Mouse (Mus musculus) neural tube, embryonic 15.5 days (tissue): Measurements from ENCODE around the gene Bpifb9a. TPM values are rescaled to one million over a fixed set of nuclear protein-coding genes. Genes with fewer than 3 reads are reported as not detected.
"Not testable (repeated sequence)": the region's sequence is repeated elsewhere in the genome, so short reads cannot be mapped to it uniquely, and the experiment has no call there.

Experiments
- ATAC-seq: fragments of 200-750 bp; cut with Nextera tagmentation; 2 replicates; pipeline ENCODE4 v1.8.0; 2017; ENCODE audit warnings: mild to moderate bottlenecking, moderate TSS enrichment, moderate library complexity; ENCODE audit not compliant: low FRiP score
- H3K27ac ChIP-seq: fragments of 300-500 bp; sonication (generic); replicated peaks from 2 replicates; pipeline ENCODE4 v1.5.1; 2015; ENCODE audit warnings: mild to moderate bottlenecking, inconsistent platforms
- H3K27me3 ChIP-seq: fragments of 300-500 bp; sonication (generic); replicated peaks from 2 replicates; pipeline ENCODE4 v1.6.1; 2015; ENCODE audit warnings: inconsistent platforms
- H3K36me3 ChIP-seq: fragments of 300-500 bp; sonication (generic); 2 replicates; pipeline ENCODE4 v1.6.1; 2015; ENCODE audit warnings: inconsistent platforms
- H3K4me1 ChIP-seq: fragments of 300-500 bp; sonication (generic); 2 replicates; pipeline ENCODE4 v1.6.1; 2015; ENCODE audit warnings: inconsistent platforms
- H3K4me2 ChIP-seq: fragments of 300-500 bp; sonication (generic); 2 replicates; pipeline ENCODE4 v1.6.1; 2015; ENCODE audit warnings: inconsistent platforms, mild to moderate bottlenecking, moderate library complexity
- H3K4me3 ChIP-seq: fragments of 300-500 bp; sonication (generic); replicated peaks from 2 replicates; pipeline ENCODE4 v1.5.1; 2015; ENCODE audit warnings: mild to moderate bottlenecking, inconsistent platforms
- H3K9ac ChIP-seq: fragments of 300-500 bp; sonication (generic); replicated peaks from 2 replicates; pipeline ENCODE4 v1.6.1; 2015; ENCODE audit warnings: mild to moderate bottlenecking, inconsistent platforms
- H3K9me3 ChIP-seq: fragments of 300-500 bp; sonication (generic); replicated peaks from 2 replicates; pipeline ENCODE4 v1.6.1; 2016; ENCODE audit warnings: inconsistent platforms
- WGBS: fragments of 180-500 bp; shearing (Covaris S2); methylation state at CpG from one replicate; pipeline ENCODE4 v1.1.7; 2015; ENCODE audit warnings: mixed read lengths; 5-methylcytosine and 5-hydroxymethylcytosine counted together
- polyA plus RNA-seq: library from polyadenylated mRNA; unstranded; fragments of >200 nt; fragmentation: Nextera tagmentation; extraction: Ambion mirVana; gene quantifications from 2 replicates; pipeline ENCODE4 v1.2.1, GENCODE M21; 2015

The Bpifb9a gene
- polyA plus RNA-seq, 1 experiment from 2014 or later = not detected

- H3K4me1 ChIP-seq, H3K27ac ChIP-seq, H3K9ac ChIP-seq, H3K9me3 ChIP-seq, ATAC-seq, H3K4me2 ChIP-seq, H3K27me3 ChIP-seq, H3K36me3 ChIP-seq, H3K4me3 ChIP-seq: not testable (repeated sequence)
- 97% methylated on average over 11 of the region's 12 CpGs for WGBS
Observed at GRCm38 (mm10) chr2:154242726-154243125, 14.9 kb upstream of the Bpifb9a start.

GRCm38 (mm10) chr2:154243356-154244036 is 14.2 kb upstream of the Bpifb9a start:
- 90% methylated on average over 10 of the region's 10 CpGs for WGBS
- ATAC-seq = no peak
- no peak overlapping the region for H3K4me2 ChIP-seq
- H3K4me3 ChIP-seq = no peak overlapping the region
- no peak overlapping the region for H3K27ac ChIP-seq
- H3K36me3 ChIP-seq = no peaks in the 10 kb centered on the region
- no peaks in the 10 kb centered on the region for H3K4me1 ChIP-seq
- H3K9ac ChIP-seq = no peak overlapping the region
- H3K27me3 ChIP-seq = no peaks in the 10 kb centered on the region
- H3K9me3 ChIP-seq = no peaks in the 10 kb centered on the region

- Histone ChIP-seq H3K4me3 (no peak overlapping the region), H3K36me3 (no peaks in the 10 kb centered on the region), H3K27ac (no peak overlapping the region), H3K9ac (no peak overlapping the region), H3K4me1 (no peaks in the 10 kb centered on the region), H3K27me3 (no peaks in the 10 kb centered on the region), H3K4me2 (no peak overlapping the region), H3K9me3 (no peaks in the 10 kb centered on the region)
- ATAC-seq = no peak
- 97% methylated on average over 5 of the region's 5 CpGs for WGBS
Observed at GRCm38 (mm10) chr2:154245322-154245721, 12.3 kb upstream of the Bpifb9a start.

- H3K4me3 ChIP-seq, H3K4me1 ChIP-seq, H3K27me3 ChIP-seq, H3K36me3 ChIP-seq, H3K4me2 ChIP-seq, H3K9ac ChIP-seq, ATAC-seq, H3K9me3 ChIP-seq, H3K27ac ChIP-seq: not testable (repeated sequence)
- WGBS = 93% methylated on average over 2 of the region's 4 CpGs
Observed at GRCm38 (mm10) chr2:154255254-154255653, 2.4 kb upstream of the Bpifb9a start.

GRCm38 (mm10) chr2:154255770-154256169 is 1.9 kb upstream of the Bpifb9a start:
- Histone ChIP-seq H3K9me3 (no peaks in the 10 kb centered on the region), H3K27ac (no peak overlapping the region), H3K36me3 (no peaks in the 10 kb centered on the region), H3K4me2 (no peak overlapping the region), H3K27me3 (no peaks in the 10 kb centered on the region), H3K9ac (no peak overlapping the region), H3K4me3 (no peak overlapping the region), H3K4me1 (no peaks in the 10 kb centered on the region)
- 84% methylated on average over 4 of the region's 4 CpGs for WGBS
- ATAC-seq = no peak

- H3K4me3 ChIP-seq, H3K27me3 ChIP-seq, H3K9me3 ChIP-seq, H3K36me3 ChIP-seq, H3K27ac ChIP-seq, H3K4me2 ChIP-seq, ATAC-seq, H3K4me1 ChIP-seq, H3K9ac ChIP-seq: not testable (repeated sequence)
- 75% methylated on average over 3 of the region's 3 CpGs for WGBS
Observed at GRCm38 (mm10) chr2:154264397-154264796, 6.7 kb downstream of the Bpifb9a start.

- H3K4me2 ChIP-seq, H3K4me3 ChIP-seq, H3K4me1 ChIP-seq, H3K27me3 ChIP-seq, H3K36me3 ChIP-seq, H3K27ac ChIP-seq, H3K9ac ChIP-seq, H3K9me3 ChIP-seq, ATAC-seq: not testable (repeated sequence)
- 86% methylated on average over 3 of the region's 3 CpGs for WGBS
Observed at GRCm38 (mm10) chr2:154291866-154292265, 34.2 kb downstream of the Bpifb9a start.

GRCm38 (mm10) chr2:154292833-154293232 is 35.2 kb downstream of the Bpifb9a start:
- no peak overlapping the region for H3K27ac ChIP-seq
- WGBS = 93% methylated on average over 1 of the region's 1 CpGs
- no peak overlapping the region for H3K9ac ChIP-seq
- ATAC-seq = no peak
- H3K36me3 ChIP-seq = no peaks in the 10 kb centered on the region
- no peak overlapping the region for H3K4me3 ChIP-seq
- no peaks in the 10 kb centered on the region for H3K9me3 ChIP-seq
- no peak overlapping the region for H3K4me2 ChIP-seq
- H3K4me1 ChIP-seq = no peaks in the 10 kb centered on the region
- no peaks in the 10 kb centered on the region for H3K27me3 ChIP-seq

- not testable (repeated sequence) for H3K36me3 ChIP-seq, H3K27ac ChIP-seq, H3K9me3 ChIP-seq, ATAC-seq, H3K27me3 ChIP-seq, H3K9ac ChIP-seq, H3K4me3 ChIP-seq, H3K4me1 ChIP-seq
- WGBS = 3% methylated on average over 10 of the region's 10 CpGs
- peak overlapping the region; percentile 34 for H3K4me2 ChIP-seq
Observed at GRCm38 (mm10) chr2:154294746-154295145, 37.1 kb downstream of the Bpifb9a start.

GRCm38 (mm10) chr2:154300496-154300895 is 42.8 kb downstream of the Bpifb9a start:
- Histone ChIP-seq H3K27ac (no peak overlapping the region), H3K36me3 (no peaks in the 10 kb centered on the region), H3K27me3 (no peaks in the 10 kb centered on the region), H3K4me3 (no peak overlapping the region), H3K9ac (no peak overlapping the region), H3K4me1 (no peaks in the 10 kb centered on the region), H3K9me3 (no peaks in the 10 kb centered on the region), H3K4me2 (no peak overlapping the region)
- WGBS = 5% methylated on average over 1 of the region's 1 CpGs
- ATAC-seq = no peak

- Histone ChIP-seq H3K4me2 (no peak overlapping the region), H3K27ac (no peak overlapping the region), H3K4me3 (no peak overlapping the region), H3K9me3 (no peaks in the 10 kb centered on the region), H3K9ac (no peak overlapping the region), H3K4me1 (no peaks in the 10 kb centered on the region), H3K27me3 (no peaks in the 10 kb centered on the region), H3K36me3 (no peaks in the 10 kb centered on the region)
- WGBS = 93% methylated on average over 3 of the region's 3 CpGs
- no peak for ATAC-seq
Observed at GRCm38 (mm10) chr2:154301763-154302162, 44.1 kb downstream of the Bpifb9a start.

GRCm38 (mm10) chr2:154304604-154305003 is 47.0 kb downstream of the Bpifb9a start:
- not testable (repeated sequence) for H3K36me3 ChIP-seq, H3K9ac ChIP-seq, H3K4me3 ChIP-seq, H3K4me2 ChIP-seq, ATAC-seq, H3K27ac ChIP-seq, H3K9me3 ChIP-seq, H3K27me3 ChIP-seq, H3K4me1 ChIP-seq
- WGBS = 94% methylated on average over 1 of the region's 3 CpGs

- H3K4me2 ChIP-seq, H3K27me3 ChIP-seq, H3K4me1 ChIP-seq, H3K9me3 ChIP-seq, H3K4me3 ChIP-seq, H3K36me3 ChIP-seq, H3K9ac ChIP-seq, H3K27ac ChIP-seq, ATAC-seq: not testable (repeated sequence)
- 88% methylated on average over 4 of the region's 4 CpGs for WGBS
Observed at GRCm38 (mm10) chr2:154306927-154307326, 49.3 kb downstream of the Bpifb9a start, which contains the start of gene Bpifb9b. Gene Bpifb9b (plus strand): TSS chr2:154307227.
